Mouse (Mus musculus) MEL (cell line): ENCODE data around the gene Hba-a2.

Source experiments
- CTCF ChIP-seq, 3 experiments: IDR thresholded peaks in 2 of 3; conservative IDR thresholded peaks in 1 of 3; 2 replicates each; pipeline ENCODE4 v1.5.1; 2011 to 2012; ENCODE audit warnings: low read length in 3 of 3, low read depth in 2 of 3, mild to moderate bottlenecking in 2 of 3, improper control_type of control experiment in 1 of 3, inconsistent platforms in 1 of 3, mixed read lengths in 1 of 3, moderate library complexity in 1 of 3; ENCODE audit not compliant: control insufficient read depth in 1 of 3, insufficient read depth in 1 of 3, poor library complexity in 1 of 3, severe bottlenecking in 1 of 3
- ELF1 ChIP-seq: IDR thresholded peaks from 2 replicates; pipeline ENCODE4 v1.6.1; 2014; ENCODE audit warnings: low read depth, mild to moderate bottlenecking, inconsistent platforms, low read length, improper control_type of control experiment, moderate library complexity
- EP300 ChIP-seq, 2 experiments: IDR thresholded peaks; 2 replicates each; pipeline ENCODE4 v1.6.1; 2011; ENCODE audit warnings: improper control_type of control experiment in 2 of 2, low read length in 2 of 2, low read depth in 1 of 2, mild to moderate bottlenecking in 1 of 2
- JUND ChIP-seq: IDR thresholded peaks from 2 replicates; pipeline ENCODE4 v1.6.1; 2011; ENCODE audit warnings: low read depth, mild to moderate bottlenecking, improper control_type of control experiment, low read length
- MAFK ChIP-seq: IDR thresholded peaks from 2 replicates; pipeline ENCODE4 v1.6.1; 2011; ENCODE audit warnings: low read depth, mild to moderate bottlenecking, low read length, improper control_type of control experiment, borderline replicate concordance
- MAX ChIP-seq: IDR thresholded peaks from 2 replicates; pipeline ENCODE4 v1.6.1; 2011; ENCODE audit warnings: low read length, improper control_type of control experiment
- MXI1 ChIP-seq: IDR thresholded peaks from 2 replicates; pipeline ENCODE4 v1.6.1; 2011; ENCODE audit warnings: mild to moderate bottlenecking, low read depth, low read length, improper control_type of control experiment
- SIN3A ChIP-seq: IDR thresholded peaks from 2 replicates; pipeline ENCODE4 v1.6.1; 2012; ENCODE audit warnings: low read length, improper control_type of control experiment, inconsistent platforms
- TBP ChIP-seq: IDR thresholded peaks from 2 replicates; pipeline ENCODE4 v1.8.0; 2011; ENCODE audit warnings: low read depth, low read length, improper control_type of control experiment
- TCF12 ChIP-seq: IDR thresholded peaks from 2 replicates; pipeline ENCODE4 v1.6.1; 2014; ENCODE audit warnings: low read depth, mild to moderate bottlenecking, inconsistent platforms, low read length, improper control_type of control experiment, moderate library complexity

DNA sequence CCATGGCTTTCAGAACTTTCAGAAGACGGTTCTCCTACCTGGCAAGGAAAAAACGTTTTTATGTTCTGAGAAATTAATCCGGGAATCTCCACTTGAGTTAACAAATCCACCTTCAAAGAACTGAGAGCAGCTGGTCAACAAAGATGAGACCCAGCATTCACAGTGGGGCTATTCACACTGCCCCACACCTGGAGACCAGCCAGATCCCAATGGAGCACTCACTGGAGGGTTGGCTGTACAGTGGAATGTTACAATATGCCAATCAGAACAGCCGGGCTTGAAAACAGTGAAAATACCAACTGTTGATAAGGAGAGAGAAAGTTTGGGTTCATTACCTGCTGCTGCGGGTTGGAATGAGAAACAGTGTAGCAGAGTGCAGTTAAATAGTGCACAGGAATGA, 35.6 kb downstream of the Hba-a2 start:
- no peak for TF ChIP-seq JUND
- TF ChIP-seq CTCF (IDR thresholded peaks at IDR 0.05 in 2 of 3, conservative IDR thresholded peaks at IDR 0.05 in 1 of 3; ENCODE audit: control insufficient read depth in 1 of 3, insufficient read depth in 1 of 3, low read depth in 2 of 3, low read length in 3 of 3, poor library complexity in 1 of 3, severe bottlenecking in 1 of 3): no peak
- no peak for TF ChIP-seq MXI1
- no peak for TF ChIP-seq TCF12
- TF ChIP-seq TBP: no peak
- TF ChIP-seq EP300 (IDR thresholded peaks at IDR 0.05; ENCODE audit: low read depth in 1 of 2, low read length in 2 of 2): no peak
- no peak for TF ChIP-seq MAX
- no peak for TF ChIP-seq SIN3A
- no peak for TF ChIP-seq ELF1
- no peak for TF ChIP-seq MAFK
